In genomic region chr3:107778016-107778415, GRCm38 (mm10) we compare ENCODE assay signal across 18 mouse cellular contexts.
"Had no signal": no experiment of that assay in that cellular context is flagged by ENCODE, and none has a peak within 500 bp of the region (broad histone marks: within the 10 kb centered on the region; RNA-seq: fewer than 3 reads in every experiment).

No protein-coding gene starts in this region.

- H3K9ac ChIP-seq: limb, embryonic 12.5 days; limb, embryonic 15.5 days; liver, embryonic 14.5 days; liver, postnatal 0 days; lung, embryonic 14.5 days; midbrain, embryonic 12.5 days had no signal

- H3K36me3 ChIP-seq: limb, embryonic 12.5 days; limb, embryonic 15.5 days; midbrain, embryonic 12.5 days had no signal

- DNase-seq: kidney, adult 9 months; kidney, postnatal 14 days; kidney, postnatal 4 days; left cerebral cortex, postnatal 4 days; liver, postnatal 0 days; lung, embryonic 14.5 days; thymus, adult 2 months; thymus, postnatal 14 days; thymus, postnatal 4 days had no signal

- H3K4me3 ChIP-seq: limb, embryonic 12.5 days; limb, embryonic 15.5 days; midbrain, embryonic 12.5 days had no signal

- H3K27me3 ChIP-seq: midbrain, embryonic 12.5 days had no signal

- H3K4me2 ChIP-seq: limb, embryonic 12.5 days; limb, embryonic 15.5 days; liver, embryonic 11.5 days; lung, embryonic 14.5 days; midbrain, embryonic 12.5 days had no signal

- H3K27ac ChIP-seq: limb, embryonic 12.5 days; limb, embryonic 15.5 days; liver, embryonic 14.5 days; macrophage; midbrain, embryonic 12.5 days; stomach, postnatal 0 days had no signal

- H3K9me3 ChIP-seq: limb, embryonic 12.5 days; limb, embryonic 15.5 days; midbrain, embryonic 12.5 days had no signal

- ATAC-seq: liver, postnatal 0 days; lung, postnatal 0 days; midbrain, embryonic 16.5 days had no signal
